Mouse (Mus musculus): ENCODE results near the gene Stard13. TPM values are rescaled to one million over a fixed set of nuclear protein-coding genes. Genes with fewer than 3 reads are reported as not detected.

Stard13 gene
- polyA plus RNA-seq (2012; rRNA removed): 4.7 and 4.9 TPM in 2 replicates

- Histone ChIP-seq H3K4me3 (ENCODE audit: low read depth, low read length) (peak within 1 kb of the TSS; percentile 70), H3K27me3 (ENCODE audit: control insufficient read depth, insufficient read depth, low read length) (no peaks in the 10 kb centered on the region), H3K36me3 (ENCODE audit: control insufficient read depth, insufficient read depth, low read length) (no peaks in the 10 kb centered on the region), H3K4me1 (ENCODE audit: control insufficient read depth, insufficient read depth, insufficient read length, low read length) (peaks cover 4% of the 10 kb centered on the region), H3K27ac (ENCODE audit: insufficient read depth, low read depth, low read length) (peak within 1 kb of the TSS; percentile 54)
- TF ChIP-seq CTCF (IDR thresholded peaks at IDR 0.05; ENCODE audit: extremely low read depth, insufficient read length, insufficient replicate concordance, low read depth, low read length) (no peak), POLR2A (IDR thresholded peaks at IDR 0.05; ENCODE audit: low read depth, low read length) (0 out of 2 replicates have a peak, but pooled peaks have one; percentile 18)
- WGBS: 1% methylated on average over 49 of the region's 49 CpGs
These were observed at the start of gene Stard13 for GRCm38 (mm10) chr5:151233400-151234031. TSS of gene Stard13 (minus strand) at chr5:151233836.

- no peak overlapping the region for H3K4me3 ChIP-seq (ENCODE audit: low read depth, low read length)
- WGBS: 94% methylated on average over 7 of the region's 7 CpGs
- no peaks in the 10 kb centered on the region for H3K36me3 ChIP-seq (ENCODE audit: control insufficient read depth, insufficient read depth, low read length)
- no peaks in the 10 kb centered on the region for H3K4me1 ChIP-seq (ENCODE audit: control insufficient read depth, insufficient read depth, insufficient read length, low read length)
- no peaks in the 10 kb centered on the region for H3K27me3 ChIP-seq (ENCODE audit: control insufficient read depth, insufficient read depth, low read length)
- no peak for TF ChIP-seq POLR2A (IDR thresholded peaks at IDR 0.05; ENCODE audit: low read depth, low read length)
- no peak for TF ChIP-seq CTCF (IDR thresholded peaks at IDR 0.05; ENCODE audit: extremely low read depth, insufficient read length, insufficient replicate concordance, low read depth, low read length)
- no peak overlapping the region for H3K27ac ChIP-seq (ENCODE audit: insufficient read depth, low read depth, low read length)
These were observed 45.9 kb upstream of the Stard13 start for GRCm38 (mm10) chr5:151279531-151279930.

GRCm38 (mm10) chr5:151277927-151278326 lies 44.3 kb upstream of the Stard13 start:
- Histone ChIP-seq H3K4me3 (ENCODE audit: low read depth, low read length) (no peak overlapping the region), H3K36me3 (ENCODE audit: control insufficient read depth, insufficient read depth, low read length) (no peaks in the 10 kb centered on the region), H3K27me3 (ENCODE audit: control insufficient read depth, insufficient read depth, low read length) (no peaks in the 10 kb centered on the region), H3K4me1 (ENCODE audit: control insufficient read depth, insufficient read depth, insufficient read length, low read length) (no peaks in the 10 kb centered on the region), H3K27ac (ENCODE audit: insufficient read depth, low read depth, low read length) (no peak overlapping the region)
- 61% methylated on average over 6 of the region's 6 CpGs for WGBS
- TF ChIP-seq POLR2A (IDR thresholded peaks at IDR 0.05; ENCODE audit: low read depth, low read length) (no peak), CTCF (IDR thresholded peaks at IDR 0.05; ENCODE audit: extremely low read depth, insufficient read length, insufficient replicate concordance, low read depth, low read length) (no peak)

GRCm38 (mm10) chr5:151275986-151276385 lies 42.4 kb upstream of the Stard13 start:
- H3K4me3 ChIP-seq (ENCODE audit: low read depth, low read length): no peak overlapping the region
- WGBS: 91% methylated on average over 2 of the region's 2 CpGs

GRCm38 (mm10) chr5:151274265-151274664 lies 40.6 kb upstream of the Stard13 start:
- H3K4me1 ChIP-seq (ENCODE audit: control insufficient read depth, insufficient read depth, insufficient read length, low read length): no peaks in the 10 kb centered on the region
- TF ChIP-seq CTCF (IDR thresholded peaks at IDR 0.05; ENCODE audit: extremely low read depth, insufficient read length, insufficient replicate concordance, low read depth, low read length) (no peak), POLR2A (IDR thresholded peaks at IDR 0.05; ENCODE audit: low read depth, low read length) (no peak)
- H3K27me3 ChIP-seq (ENCODE audit: control insufficient read depth, insufficient read depth, low read length): no peaks in the 10 kb centered on the region
- no peaks in the 10 kb centered on the region for H3K36me3 ChIP-seq (ENCODE audit: control insufficient read depth, insufficient read depth, low read length)
- 81% methylated on average over 6 of the region's 6 CpGs for WGBS
- H3K4me3 ChIP-seq (ENCODE audit: low read depth, low read length): no peak overlapping the region
- H3K27ac ChIP-seq (ENCODE audit: insufficient read depth, low read depth, low read length): no peak overlapping the region

More at GRCm38 (mm10) chr5:151275986-151276385, 42.4 kb upstream of the Stard13 start:
- TF ChIP-seq CTCF (IDR thresholded peaks at IDR 0.05; ENCODE audit: extremely low read depth, insufficient read length, insufficient replicate concordance, low read depth, low read length) (no peak), POLR2A (IDR thresholded peaks at IDR 0.05; ENCODE audit: low read depth, low read length) (no peak)
- Histone ChIP-seq H3K36me3 (ENCODE audit: control insufficient read depth, insufficient read depth, low read length) (no peaks in the 10 kb centered on the region), H3K4me1 (ENCODE audit: control insufficient read depth, insufficient read depth, insufficient read length, low read length) (no peaks in the 10 kb centered on the region), H3K27ac (ENCODE audit: insufficient read depth, low read depth, low read length) (no peak overlapping the region), H3K27me3 (ENCODE audit: control insufficient read depth, insufficient read depth, low read length) (no peaks in the 10 kb centered on the region)

- H3K4me3 ChIP-seq (ENCODE audit: low read depth, low read length): no peak overlapping the region
- H3K4me1 ChIP-seq (ENCODE audit: control insufficient read depth, insufficient read depth, insufficient read length, low read length): no peaks in the 10 kb centered on the region
- H3K27me3 ChIP-seq (ENCODE audit: control insufficient read depth, insufficient read depth, low read length): no peaks in the 10 kb centered on the region
- WGBS: 75% methylated on average over 5 of the region's 5 CpGs
- H3K36me3 ChIP-seq (ENCODE audit: control insufficient read depth, insufficient read depth, low read length): no peaks in the 10 kb centered on the region
- no peak overlapping the region for H3K27ac ChIP-seq (ENCODE audit: insufficient read depth, low read depth, low read length)
- no peak for TF ChIP-seq CTCF (IDR thresholded peaks at IDR 0.05; ENCODE audit: extremely low read depth, insufficient read length, insufficient replicate concordance, low read depth, low read length)
- no peak for TF ChIP-seq POLR2A (IDR thresholded peaks at IDR 0.05; ENCODE audit: low read depth, low read length)
These were observed 37.2 kb upstream of the Stard13 start for GRCm38 (mm10) chr5:151270815-151271214.

- Histone ChIP-seq H3K4me3 (ENCODE audit: low read depth, low read length) (no peak overlapping the region), H3K4me1 (ENCODE audit: control insufficient read depth, insufficient read depth, insufficient read length, low read length) (no peaks in the 10 kb centered on the region), H3K27me3 (ENCODE audit: control insufficient read depth, insufficient read depth, low read length) (no peaks in the 10 kb centered on the region), H3K36me3 (ENCODE audit: control insufficient read depth, insufficient read depth, low read length) (no peaks in the 10 kb centered on the region), H3K27ac (ENCODE audit: insufficient read depth, low read depth, low read length) (no peak overlapping the region)
- 83% methylated on average over 14 of the region's 14 CpGs for WGBS
- no peak for TF ChIP-seq POLR2A (IDR thresholded peaks at IDR 0.05; ENCODE audit: low read depth, low read length)
- no peak for TF ChIP-seq CTCF (IDR thresholded peaks at IDR 0.05; ENCODE audit: extremely low read depth, insufficient read length, insufficient replicate concordance, low read depth, low read length)
These were observed 33.4 kb upstream of the Stard13 start for GRCm38 (mm10) chr5:151266896-151267634.
